Mouse (Mus musculus) heart, embryonic 16.5 days (tissue): ENCODE measurements around the gene Slc26a9. TPM values are rescaled to one million over a fixed set of nuclear protein-coding genes. Genes with fewer than 3 reads are reported as not detected.

Experiments used
- ATAC-seq: fragments of 200-750 bp; cut with Nextera tagmentation; replicated peaks from 2 replicates; pipeline ENCODE4 v1.8.0; 2017; ENCODE audit warnings: moderate number of reproducible peaks; ENCODE audit not compliant: insufficient read depth, low FRiP score; ENCODE audit errors: extremely low read depth
- H3K27ac ChIP-seq: fragments of 300-500 bp; sonication (generic); 2 replicates; pipeline ENCODE4 v1.5.1; 2014; ENCODE audit warnings: mild to moderate bottlenecking, low read length, control low read depth, moderate library complexity
- H3K27me3 ChIP-seq: fragments of 300-500 bp; sonication (generic); 2 replicates; pipeline ENCODE4 v1.6.1; 2014; ENCODE audit warnings: low read length, mixed read lengths; ENCODE audit not compliant: control insufficient read depth, insufficient read depth
- H3K36me3 ChIP-seq: fragments of 300-500 bp; sonication (generic); 2 replicates; pipeline ENCODE4 v1.6.1; 2014; ENCODE audit not compliant: control insufficient read depth, insufficient read depth
- H3K4me1 ChIP-seq: fragments of 300-500 bp; sonication (generic); 2 replicates; pipeline ENCODE4 v1.6.1; 2014; ENCODE audit warnings: low read length, mixed read lengths; ENCODE audit not compliant: control insufficient read depth, insufficient read depth
- H3K4me2 ChIP-seq: fragments of 300-500 bp; sonication (generic); 2 replicates; pipeline ENCODE4 v1.6.1; 2014; ENCODE audit warnings: low read depth, mild to moderate bottlenecking, control low read depth, low read length
- H3K4me3 ChIP-seq: fragments of 300-500 bp; sonication (generic); 2 replicates; pipeline ENCODE4 v1.5.1; 2014; ENCODE audit warnings: mild to moderate bottlenecking, control low read depth, low read length
- H3K9ac ChIP-seq: fragments of 300-500 bp; sonication (generic); 2 replicates; pipeline ENCODE4 v1.6.1; 2014; ENCODE audit warnings: low read length, control low read depth
- H3K9me3 ChIP-seq: fragments of 300-500 bp; sonication (generic); replicated peaks from 2 replicates; pipeline ENCODE4 v1.6.1; 2016; ENCODE audit warnings: low read length; ENCODE audit not compliant: control insufficient read depth
- WGBS: fragments of 180-500 bp; shearing (Covaris S2); extraction: QIAGEN DNeasy Blood & Tissue Kit; methylation state at CpG from one replicate; pipeline ENCODE4 v1.1.7; 2014; 5-methylcytosine and 5-hydroxymethylcytosine counted together
- polyA plus RNA-seq: library from polyadenylated mRNA; unstranded; fragments of >200 nt; fragmentation: Nextera tagmentation; extraction: Ambion mirVana; gene quantifications from 2 replicates; pipeline ENCODE4 v1.2.1, GENCODE M21; 2015

The Slc26a9 gene
- polyA plus RNA-seq, 1 experiment from 2014 or later = 0.07 TPM

DNA sequence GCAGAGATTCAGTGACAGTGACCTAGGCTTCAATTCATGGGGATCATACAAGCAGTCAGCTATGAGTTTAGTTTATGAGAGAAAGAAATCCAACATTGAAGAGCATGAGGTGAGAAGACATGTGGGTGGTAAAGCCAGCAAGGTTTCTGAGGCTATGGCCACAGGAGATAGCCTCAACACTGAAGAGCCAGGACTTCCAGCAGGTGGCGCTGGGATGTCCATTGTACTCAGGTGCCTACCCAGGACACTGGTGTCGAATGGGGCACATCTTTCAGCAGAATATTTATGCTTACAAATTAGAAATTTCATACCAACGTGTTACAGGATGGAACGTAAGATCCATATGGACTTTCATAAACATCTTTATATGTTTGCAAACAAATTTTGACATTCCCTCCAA, 35.5 kb upstream of the Slc26a9 start:
- no peak overlapping the region for H3K27ac ChIP-seq
- no peaks in the 10 kb centered on the region for H3K27me3 ChIP-seq
- no peaks in the 10 kb centered on the region for H3K9me3 ChIP-seq
- H3K36me3 ChIP-seq = no peaks in the 10 kb centered on the region
- no peak overlapping the region for H3K4me3 ChIP-seq
- 24% methylated on average over 4 of the region's 4 CpGs for WGBS
- no peak for ATAC-seq
- H3K4me2 ChIP-seq = no peak overlapping the region
- H3K9ac ChIP-seq = no peak overlapping the region
- H3K4me1 ChIP-seq = peaks cover 1% of the 10 kb centered on the region

DNA sequence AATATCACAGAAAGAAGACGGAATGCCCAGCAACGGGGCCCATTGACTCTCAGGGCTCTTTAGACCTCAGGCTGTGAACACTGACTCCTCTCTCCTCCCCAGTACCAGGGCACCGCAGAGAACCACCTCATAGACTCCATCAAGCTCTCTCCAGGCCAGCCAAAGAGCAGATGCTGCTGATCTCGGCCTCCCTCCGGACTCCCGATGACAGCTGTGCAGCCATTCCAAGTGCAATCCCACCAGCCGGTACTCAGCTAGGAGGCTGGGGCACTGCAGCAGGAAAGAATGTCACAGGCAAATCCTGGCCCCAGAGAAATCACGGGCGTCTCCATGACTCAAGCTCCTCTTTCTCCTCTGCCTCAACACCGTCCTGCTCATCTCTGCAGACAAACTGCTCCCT, 32.3 kb upstream of the Slc26a9 start:
- H3K4me1 ChIP-seq = peaks cover 8% of the 10 kb centered on the region
- H3K4me2 ChIP-seq = no peak overlapping the region
- ATAC-seq = no peak
- no peaks in the 10 kb centered on the region for H3K9me3 ChIP-seq
- no peaks in the 10 kb centered on the region for H3K27me3 ChIP-seq
- no peaks in the 10 kb centered on the region for H3K36me3 ChIP-seq
- H3K27ac ChIP-seq = no peak overlapping the region
- WGBS = 63% methylated on average over 10 of the region's 10 CpGs
- H3K4me3 ChIP-seq = no peak overlapping the region
- no peak overlapping the region for H3K9ac ChIP-seq

DNA sequence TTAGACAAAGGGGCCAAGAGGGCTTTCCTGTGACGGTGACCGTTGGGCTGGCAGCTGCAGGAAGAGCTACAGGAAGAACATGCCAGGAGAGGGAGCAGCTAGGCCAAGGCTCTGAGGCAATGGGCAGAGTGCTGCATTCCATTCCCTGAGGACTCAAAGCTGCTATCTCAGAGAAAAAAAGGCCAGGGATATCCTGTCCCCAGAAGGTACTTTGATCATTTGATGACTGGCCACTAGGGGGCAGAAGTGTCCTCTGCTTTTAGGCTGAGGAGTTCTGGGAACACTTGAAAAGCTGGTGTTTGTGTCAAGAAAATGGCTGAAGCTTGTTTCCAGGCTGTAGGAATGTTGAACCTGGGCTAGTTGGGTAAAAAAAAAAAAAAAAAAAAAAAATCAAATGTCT, 31.4 kb upstream of the Slc26a9 start:
- Histone ChIP-seq H3K9me3 (no peaks in the 10 kb centered on the region), H3K9ac (no peak overlapping the region; the same call in 1 of the 2 replicates), H3K27ac (no peak overlapping the region), H3K4me2 (no peak overlapping the region), H3K4me1 (peaks cover 8% of the 10 kb centered on the region), H3K4me3 (no peak overlapping the region), H3K27me3 (no peaks in the 10 kb centered on the region), H3K36me3 (no peaks in the 10 kb centered on the region)
- peak; percentile 30; the same call in 1 of the 2 replicates for ATAC-seq
- 30% methylated on average over 2 of the region's 2 CpGs for WGBS

GRCm38 (mm10) chr1:131714388-131715337, 29.2 kb upstream of the Slc26a9 start:
- Histone ChIP-seq H3K27ac (peak overlapping the region; percentile 9; the same call in 1 of the 2 replicates), H3K9ac (peak overlapping the region; percentile 3; the same call in 1 of the 2 replicates), H3K4me1 (peaks cover 8% of the 10 kb centered on the region), H3K9me3 (no peaks in the 10 kb centered on the region), H3K27me3 (no peaks in the 10 kb centered on the region), H3K36me3 (no peaks in the 10 kb centered on the region), H3K4me2 (no peak overlapping the region), H3K4me3 (no peak overlapping the region)
- ATAC-seq = no peak; the same call in 1 of the 2 replicates
- 60% methylated on average over 20 of the region's 20 CpGs for WGBS

- H3K36me3 ChIP-seq = no peaks in the 10 kb centered on the region
- no peak overlapping the region for H3K4me2 ChIP-seq
- H3K9me3 ChIP-seq = no peaks in the 10 kb centered on the region
- ATAC-seq = no peak
- H3K4me3 ChIP-seq = no peak overlapping the region
- H3K27ac ChIP-seq = no peak overlapping the region
- 0 out of 2 replicates have a peak, but pooled peaks cover 6% of the 10 kb centered on the region for H3K4me1 ChIP-seq
- WGBS = 77% methylated on average over 16 of the region's 16 CpGs
- no peak overlapping the region for H3K9ac ChIP-seq
- H3K27me3 ChIP-seq = no peaks in the 10 kb centered on the region
These were observed 24.7 kb upstream of the Slc26a9 start for GRCm38 (mm10) chr1:131718952-131719694.

- Histone ChIP-seq H3K4me2 (no peak overlapping the region), H3K27me3 (no peaks in the 10 kb centered on the region), H3K4me1 (peaks cover 7% of the 10 kb centered on the region), H3K9me3 (no peaks in the 10 kb centered on the region), H3K36me3 (no peaks in the 10 kb centered on the region), H3K9ac (no peak overlapping the region), H3K27ac (no peak overlapping the region), H3K4me3 (no peak overlapping the region)
- no peak for ATAC-seq
- WGBS = 55% methylated on average over 3 of the region's 3 CpGs
These were observed 21.8 kb upstream of the Slc26a9 start for GRCm38 (mm10) chr1:131721989-131722388.

DNA sequence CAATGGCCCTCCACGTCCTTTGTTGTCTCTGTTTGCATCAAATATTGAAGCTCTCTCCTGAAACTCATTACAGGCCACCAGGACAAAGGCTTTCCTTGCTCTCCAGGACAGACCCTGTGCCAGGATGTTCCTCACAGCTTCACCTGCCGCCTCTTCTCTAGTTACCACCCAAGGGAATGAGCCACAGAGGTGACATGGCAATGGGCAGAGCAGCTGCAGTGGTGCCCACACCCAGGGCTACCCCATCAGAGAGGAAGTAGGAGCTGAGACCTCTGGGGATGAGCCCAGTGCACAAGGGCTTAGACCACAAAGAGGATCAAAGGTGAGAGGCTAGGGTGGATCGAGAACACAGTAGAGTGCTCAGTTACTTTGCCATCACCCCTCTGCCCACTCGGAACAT, 20.3 kb upstream of the Slc26a9 start:
- Histone ChIP-seq H3K9ac (no peak overlapping the region), H3K9me3 (no peaks in the 10 kb centered on the region), H3K4me3 (no peak overlapping the region), H3K36me3 (no peaks in the 10 kb centered on the region), H3K27ac (no peak overlapping the region), H3K4me1 (peaks cover 7% of the 10 kb centered on the region), H3K27me3 (no peaks in the 10 kb centered on the region), H3K4me2 (no peak overlapping the region)
- 73% methylated on average over 4 of the region's 4 CpGs for WGBS
- no peak for ATAC-seq

GRCm38 (mm10) chr1:131726586-131726985, 17.2 kb upstream of the Slc26a9 start:
- no peaks in the 10 kb centered on the region for H3K9me3 ChIP-seq
- peak; percentile 63 for ATAC-seq
- H3K4me3 ChIP-seq = no peak overlapping the region
- no peaks in the 10 kb centered on the region for H3K36me3 ChIP-seq
- no peak overlapping the region for H3K4me2 ChIP-seq
- peaks cover 7% of the 10 kb centered on the region for H3K4me1 ChIP-seq
- no peaks in the 10 kb centered on the region for H3K27me3 ChIP-seq
- no peak overlapping the region for H3K27ac ChIP-seq
- 22% methylated on average over 6 of the region's 6 CpGs for WGBS
- H3K9ac ChIP-seq = no peak overlapping the region
